In the genomic region with DNA sequence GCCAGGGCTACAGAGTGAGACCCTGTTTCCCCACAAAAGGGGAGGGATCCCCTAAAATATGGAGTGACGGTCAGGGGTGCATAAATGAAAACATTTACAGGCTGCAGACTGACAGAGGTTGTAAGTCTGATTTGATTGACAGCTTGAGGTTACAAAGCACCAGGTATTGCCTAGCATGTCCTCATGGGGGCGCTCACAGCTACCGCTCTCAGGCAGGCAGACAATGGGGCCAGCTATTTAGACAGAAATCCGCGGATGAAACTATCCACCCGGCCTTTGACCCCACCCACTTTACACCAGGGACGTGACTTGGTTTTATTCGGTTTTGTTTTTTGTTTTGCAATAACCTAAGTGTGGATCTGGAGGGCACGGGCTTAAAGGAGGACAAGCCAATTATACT, we compare ENCODE assay signal across 8 mouse cellular contexts. TPM values are rescaled to one million over a fixed set of nuclear protein-coding genes. Genes with fewer than 3 reads are reported as not detected.
DNase-seq lines count a peak whose midpoint lies in the region.

No protein-coding gene starts in this region.

- intact Hi-C loops in gastrocnemius, postnatal 14 days (cut with DNase I; ENCODE audit: low total_unique reads) = no loop called here

- H3K27me3 ChIP-seq in splenic B cell, adult 2 months (ENCODE audit: control insufficient read depth, insufficient read depth, low read length, poor library complexity, severe bottlenecking) = no peaks in the 10 kb centered on the region

- H3K36me3 ChIP-seq in splenic B cell, adult 2 months (ENCODE audit: control insufficient read depth, insufficient read depth, low read length, poor library complexity, severe bottlenecking) = no peaks in the 10 kb centered on the region

- peak; percentile 60 to 66 for DNase-seq in cerebellum, adult 18-20 months
- DNase-seq in cerebellum, adult 11-12 months = no peak
- peak; percentile 38 for DNase-seq in right cerebral cortex, adult 18-20 months
- no peak for DNase-seq in right cerebral cortex, postnatal 25 days
- DNase-seq in cerebellum, adult 8-10 months = peak; percentile 42
- peak; percentile 60 for DNase-seq in gastrocnemius, postnatal 14 days
- peak; percentile 74 for DNase-seq in lung, postnatal 36 days
- DNase-seq in splenic B cell, adult 2 months (ENCODE audit: low read depth, low spot score) = peak; percentile 74

RNA-seq across cellular contexts. Expression of a gene that starts 24.1 kb away (rescaled TPM):
- 10 to 100 TPM; 23.5 to 24.5 TPM for total RNA-seq in gastrocnemius, postnatal 14 days (2021)

RNA-seq across cellular contexts. Expression of a gene that starts 25.6 kb away (rescaled TPM):
- 100 to 1,000 TPM; 711 to 744 TPM for total RNA-seq in gastrocnemius, postnatal 14 days (2021)

RNA-seq across cellular contexts. Expression of a gene that starts 32.1 kb away (rescaled TPM):
- total RNA-seq in gastrocnemius, postnatal 14 days (2021) = not detected

RNA-seq across cellular contexts. Expression of a gene that starts 57.4 kb away (rescaled TPM):
- total RNA-seq in gastrocnemius, postnatal 14 days (2021) = under 1 TPM; 0.69 to 0.78 TPM

Comparison
In these comparisons a context has a peak if more than half of its experiments do, and no peak if none do; other contexts are left out.
1. DNase-seq: peak in cerebellum, adult 18-20 months (2 of 2), right cerebral cortex, adult 18-20 months (single experiment), cerebellum, adult 8-10 months (single experiment), gastrocnemius, postnatal 14 days (single experiment), lung, postnatal 36 days (single experiment) and splenic B cell, adult 2 months (single experiment); none in cerebellum, adult 11-12 months (single experiment) and right cerebral cortex, postnatal 25 days (single experiment).